Mouse (Mus musculus): ENCODE measurements around the gene Naaa. TPM values are rescaled to one million over a fixed set of nuclear protein-coding genes. Genes with fewer than 3 reads are reported as not detected.

The Naaa gene
- polyA plus RNA-seq, 1 experiment from 2014 or later = 22.1 TPM

Other genes starting within 250 kb of the Naaa start
- 14.6 and 19.7 TPM in 2 replicates for gene Cdkl2, start 234.3 kb downstream of the Naaa start, polyA plus RNA-seq (2015; fragmentation: Nextera tagmentation; extraction: Ambion mirVana)
- 376 and 385 TPM in 2 replicates for gene G3bp2, start 194.5 kb downstream of the Naaa start, polyA plus RNA-seq (2015; fragmentation: Nextera tagmentation; extraction: Ambion mirVana)
- 38.4 and 46.0 TPM in 2 replicates for gene Uso1, start 140.2 kb downstream of the Naaa start, polyA plus RNA-seq (2015; fragmentation: Nextera tagmentation; extraction: Ambion mirVana)
- gene U90926, start 62.8 kb downstream of the Naaa start, polyA plus RNA-seq (2015; fragmentation: Nextera tagmentation; extraction: Ambion mirVana) = not detected in 2 replicates
- gene Ppef2, start 21.9 kb downstream of the Naaa start, polyA plus RNA-seq (2015; fragmentation: Nextera tagmentation; extraction: Ambion mirVana) = 0.61 and 0.84 TPM in 2 replicates
- gene Sdad1, start 32.3 kb upstream of the Naaa start, polyA plus RNA-seq (2015; fragmentation: Nextera tagmentation; extraction: Ambion mirVana) = 29.1 and 32.5 TPM in 2 replicates
- not detected in 2 replicates for gene Cxcl9, start 49.9 kb upstream of the Naaa start, polyA plus RNA-seq (2015; fragmentation: Nextera tagmentation; extraction: Ambion mirVana)
- 4.3 and 6.3 TPM in 2 replicates for gene Art3, start 53.7 kb upstream of the Naaa start, polyA plus RNA-seq (2015; fragmentation: Nextera tagmentation; extraction: Ambion mirVana)
- gene Cxcl10, start 70.7 kb upstream of the Naaa start, polyA plus RNA-seq (2015; fragmentation: Nextera tagmentation; extraction: Ambion mirVana) = 0.16 and 0.32 TPM in 2 replicates
- 57.8 and 62.0 TPM in 2 replicates for gene Nup54, start 157.0 kb upstream of the Naaa start, polyA plus RNA-seq (2015; fragmentation: Nextera tagmentation; extraction: Ambion mirVana)
- gene Scarb2, start 228.7 kb upstream of the Naaa start, polyA plus RNA-seq (2015; fragmentation: Nextera tagmentation; extraction: Ambion mirVana) = 26.7 and 27.8 TPM in 2 replicates

All from midbrain, embryonic 16.5 days (tissue).